Mouse (Mus musculus) heart, embryonic 16.5 days (tissue): ENCODE data around the gene Fam214a. TPM values are rescaled to one million over a fixed set of nuclear protein-coding genes. Genes with fewer than 3 reads are reported as not detected.

Source experiments
- ATAC-seq: fragments of 200-750 bp; cut with Nextera tagmentation; replicated peaks from 2 replicates; pipeline ENCODE4 v1.8.0; 2017; ENCODE audit warnings: moderate number of reproducible peaks; ENCODE audit not compliant: insufficient read depth, low FRiP score; ENCODE audit errors: extremely low read depth
- H3K27ac ChIP-seq: fragments of 300-500 bp; sonication (generic); 2 replicates; pipeline ENCODE4 v1.5.1; 2014; ENCODE audit warnings: mild to moderate bottlenecking, low read length, control low read depth, moderate library complexity
- H3K27me3 ChIP-seq: fragments of 300-500 bp; sonication (generic); 2 replicates; pipeline ENCODE4 v1.6.1; 2014; ENCODE audit warnings: low read length, mixed read lengths; ENCODE audit not compliant: control insufficient read depth, insufficient read depth
- H3K36me3 ChIP-seq: fragments of 300-500 bp; sonication (generic); 2 replicates; pipeline ENCODE4 v1.6.1; 2014; ENCODE audit not compliant: control insufficient read depth, insufficient read depth
- H3K4me1 ChIP-seq: fragments of 300-500 bp; sonication (generic); 2 replicates; pipeline ENCODE4 v1.6.1; 2014; ENCODE audit warnings: low read length, mixed read lengths; ENCODE audit not compliant: control insufficient read depth, insufficient read depth
- H3K4me2 ChIP-seq: fragments of 300-500 bp; sonication (generic); 2 replicates; pipeline ENCODE4 v1.6.1; 2014; ENCODE audit warnings: low read depth, mild to moderate bottlenecking, control low read depth, low read length
- H3K4me3 ChIP-seq: fragments of 300-500 bp; sonication (generic); 2 replicates; pipeline ENCODE4 v1.5.1; 2014; ENCODE audit warnings: mild to moderate bottlenecking, control low read depth, low read length
- H3K9ac ChIP-seq: fragments of 300-500 bp; sonication (generic); 2 replicates; pipeline ENCODE4 v1.6.1; 2014; ENCODE audit warnings: low read length, control low read depth
- H3K9me3 ChIP-seq: fragments of 300-500 bp; sonication (generic); replicated peaks from 2 replicates; pipeline ENCODE4 v1.6.1; 2016; ENCODE audit warnings: low read length; ENCODE audit not compliant: control insufficient read depth
- WGBS: fragments of 180-500 bp; shearing (Covaris S2); extraction: QIAGEN DNeasy Blood & Tissue Kit; methylation state at CpG from one replicate; pipeline ENCODE4 v1.1.7; 2014; 5-methylcytosine and 5-hydroxymethylcytosine counted together
- polyA plus RNA-seq: library from polyadenylated mRNA; unstranded; fragments of >200 nt; fragmentation: Nextera tagmentation; extraction: Ambion mirVana; gene quantifications from 2 replicates; pipeline ENCODE4 v1.2.1, GENCODE M21; 2015

Gene Fam214a
- 11.3 and 11.4 TPM in 2 replicates for polyA plus RNA-seq

DNA sequence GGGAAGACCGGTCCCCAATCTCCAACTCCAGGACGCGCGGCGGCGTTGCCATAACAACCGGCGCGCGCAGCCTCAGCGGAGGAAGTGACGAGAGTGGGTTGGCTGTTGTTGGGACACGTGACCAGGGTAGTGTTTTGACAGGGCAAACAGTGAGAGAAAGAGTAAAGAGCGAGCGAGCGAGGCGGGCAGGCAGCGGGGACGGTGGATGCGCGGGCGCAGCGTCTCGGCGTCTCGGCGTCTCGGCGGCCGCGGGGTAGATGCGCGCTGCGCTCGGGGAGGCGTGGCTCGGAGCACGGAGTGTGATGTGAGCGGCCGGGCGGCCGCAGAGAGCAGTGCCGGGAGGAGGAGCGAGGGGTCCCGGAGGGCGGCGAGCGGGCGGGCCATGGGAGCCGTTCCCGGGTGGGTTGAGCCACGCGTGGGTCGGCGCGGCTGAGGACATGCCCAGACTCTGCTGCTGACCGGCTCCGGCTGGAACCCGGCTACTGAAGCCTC, at the start of gene Fam214a:
TSS of gene Fam214a (plus strand) at position 129 of the 492 bp plus-strand sequence.
- Histone ChIP-seq H3K27me3 (no peaks in the 10 kb centered on the region), H3K4me1 (peaks cover 15% of the 10 kb centered on the region), H3K36me3 (peaks cover 3% of the 10 kb centered on the region), H3K4me3 (peak within 1 kb of the TSS; percentile 96), H3K27ac (peak within 1 kb of the TSS; percentile 97), H3K9ac (peak within 1 kb of the TSS; percentile 94), H3K9me3 (peaks cover 2% of the 10 kb centered on the region; the same call in 1 of the 2 replicates), H3K4me2 (peak within 1 kb of the TSS; percentile 87)
- under 1% methylated on average over 39 of the region's 59 CpGs for WGBS
- peak; percentile 92 for ATAC-seq

DNA sequence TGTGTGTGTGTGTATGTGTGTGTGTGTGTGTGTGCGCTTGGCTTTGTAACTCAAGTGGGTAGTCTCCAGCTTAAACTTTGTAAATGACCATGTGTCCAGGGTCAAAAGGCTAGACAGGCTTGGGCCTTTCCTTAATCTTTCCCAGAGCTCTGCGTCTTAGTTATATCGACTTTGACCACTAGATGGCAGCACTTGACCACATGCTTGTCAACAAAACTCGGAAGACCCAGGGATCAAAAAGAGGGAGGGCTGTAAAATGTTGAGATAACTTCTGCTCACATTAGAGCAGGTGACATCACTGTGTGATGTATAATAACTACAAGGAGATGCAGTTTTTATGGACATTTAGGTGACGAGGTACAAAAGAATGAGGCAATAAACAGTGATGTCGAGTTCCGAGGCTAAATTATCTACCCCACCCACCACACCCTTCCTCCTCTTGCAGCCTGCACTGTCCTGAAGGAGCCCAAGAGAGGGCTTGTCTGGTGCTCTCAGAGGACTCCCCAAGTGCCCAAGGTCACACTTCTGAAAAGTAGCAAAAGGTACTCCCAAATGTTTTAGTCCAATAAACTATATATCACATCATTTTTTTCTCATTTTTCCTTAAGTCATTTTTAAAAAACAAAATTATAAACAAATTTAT, 47.7 kb upstream of the Fam214a start:
- Histone ChIP-seq H3K4me3 (no peak overlapping the region), H3K4me2 (no peak overlapping the region), H3K9me3 (no peaks in the 10 kb centered on the region), H3K36me3 (no peaks in the 10 kb centered on the region), H3K27ac (no peak overlapping the region), H3K27me3 (no peaks in the 10 kb centered on the region), H3K9ac (no peak overlapping the region), H3K4me1 (peaks cover 7% of the 10 kb centered on the region; the same call in 1 of the 2 replicates)
- no peak for ATAC-seq
- 9% methylated on average over 7 of the region's 7 CpGs for WGBS

DNA sequence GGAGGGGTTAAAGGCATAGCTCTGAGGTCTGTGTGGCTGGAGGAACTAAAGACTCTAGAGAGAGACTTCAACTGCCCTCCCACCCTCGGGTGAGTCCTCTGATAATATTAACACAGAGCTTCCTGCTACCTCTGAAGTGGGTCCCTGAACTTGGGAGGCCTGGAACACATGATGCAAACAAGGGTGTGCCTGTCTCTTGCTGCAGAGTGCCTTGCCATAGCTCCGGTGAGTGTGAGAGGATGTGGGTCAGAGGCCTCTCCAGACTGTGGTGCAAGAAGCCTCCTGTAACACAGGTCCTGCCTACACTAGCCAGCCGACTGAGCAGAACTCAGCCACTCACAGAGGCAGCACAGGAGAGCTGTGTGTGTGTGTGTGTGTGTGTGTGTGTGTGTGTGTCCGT, 45.7 kb upstream of the Fam214a start:
- Histone ChIP-seq H3K9me3 (no peaks in the 10 kb centered on the region), H3K4me2 (no peak overlapping the region), H3K4me1 (peaks cover 11% of the 10 kb centered on the region), H3K27me3 (no peaks in the 10 kb centered on the region), H3K4me3 (no peak overlapping the region), H3K36me3 (no peaks in the 10 kb centered on the region), H3K9ac (no peak overlapping the region), H3K27ac (no peak overlapping the region)
- no peak for ATAC-seq
- WGBS, result 23% methylated on average over 4 of the region's 4 CpGs

DNA sequence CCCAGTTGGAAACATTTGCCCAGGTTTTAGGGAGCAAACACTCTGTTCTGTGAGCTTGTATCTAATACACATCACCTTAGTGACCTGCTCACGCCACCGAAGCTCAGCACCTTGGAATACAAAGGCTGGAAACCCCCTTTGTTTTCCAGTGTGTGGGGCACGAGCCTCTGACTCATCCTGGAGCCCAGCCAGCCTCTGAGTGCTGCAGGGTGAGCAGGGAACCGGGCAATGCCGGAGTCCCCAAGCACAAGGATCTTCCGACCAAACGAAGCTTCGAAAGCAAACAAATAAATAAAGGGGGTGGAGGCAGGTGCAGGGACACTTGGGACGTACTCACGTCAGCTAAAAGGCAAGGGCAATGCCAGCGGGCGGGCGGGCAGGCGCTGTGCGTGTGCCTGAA, 43.4 kb upstream of the Fam214a start:
- Histone ChIP-seq H3K4me2 (peak overlapping the region; percentile 38; the same call in 1 of the 2 replicates), H3K27ac (peak overlapping the region; percentile 25), H3K9me3 (no peaks in the 10 kb centered on the region), H3K4me1 (peaks cover 14% of the 10 kb centered on the region), H3K27me3 (no peaks in the 10 kb centered on the region), H3K4me3 (no peak overlapping the region), H3K9ac (peak overlapping the region; percentile 51), H3K36me3 (no peaks in the 10 kb centered on the region)
- WGBS, result 43% methylated on average over 15 of the region's 15 CpGs
- peak; percentile 74 for ATAC-seq

DNA sequence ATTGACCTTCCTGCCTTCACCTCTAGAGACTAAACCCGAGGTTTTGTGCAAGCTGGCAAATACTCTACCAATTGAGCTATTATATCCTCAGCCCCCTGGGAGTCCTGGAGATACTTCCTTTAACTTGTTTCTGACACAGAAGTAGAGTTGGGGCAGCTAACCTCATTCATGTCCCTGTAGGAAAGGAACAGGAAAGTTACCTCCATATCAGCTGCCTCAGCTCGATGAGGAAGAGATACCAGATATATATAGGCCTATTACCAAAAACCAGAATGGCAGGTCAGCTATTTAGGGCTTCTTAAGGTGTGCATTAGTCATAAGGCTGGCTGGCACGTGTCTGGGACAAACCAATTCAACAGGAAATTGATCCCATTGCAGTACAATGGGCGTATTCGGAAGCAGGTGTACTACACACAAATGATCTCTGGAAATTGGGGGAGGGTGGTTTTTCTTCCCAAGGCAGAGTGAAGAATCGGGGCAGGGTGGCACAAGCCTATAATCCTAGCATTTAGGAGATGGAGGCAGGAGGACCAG, 42.4 kb upstream of the Fam214a start:
- peaks cover 14% of the 10 kb centered on the region for H3K4me1 ChIP-seq
- H3K36me3 ChIP-seq, result no peaks in the 10 kb centered on the region
- no peak overlapping the region for H3K9ac ChIP-seq
- no peak overlapping the region for H3K4me2 ChIP-seq
- no peak for ATAC-seq
- H3K27me3 ChIP-seq, result no peaks in the 10 kb centered on the region
- H3K4me3 ChIP-seq, result no peak overlapping the region
- no peaks in the 10 kb centered on the region for H3K9me3 ChIP-seq
- no peak overlapping the region for H3K27ac ChIP-seq
- 76% methylated on average over 6 of the region's 6 CpGs for WGBS

DNA sequence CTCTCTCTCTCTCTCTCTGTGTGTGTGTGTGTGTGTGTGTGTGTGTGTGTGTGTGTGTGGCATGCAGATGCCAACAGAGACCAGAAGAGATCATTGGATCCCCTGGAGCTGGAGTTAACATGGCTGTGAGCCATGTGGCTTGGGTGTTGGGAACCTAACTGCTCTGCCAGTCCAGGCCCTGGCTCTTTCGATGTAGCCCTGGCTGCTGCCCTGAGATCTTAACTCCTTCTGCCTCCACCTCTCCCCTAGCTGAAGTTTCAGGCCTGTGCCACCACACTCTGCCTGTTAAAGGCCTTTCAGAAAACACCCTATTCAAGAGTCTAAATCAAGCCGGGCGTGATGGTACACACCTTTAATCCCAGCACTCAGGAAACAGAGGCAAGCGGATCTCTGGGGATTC, 41.3 kb upstream of the Fam214a start:
- no peak overlapping the region for H3K27ac ChIP-seq
- 67% methylated on average over 4 of the region's 4 CpGs for WGBS
- H3K4me3 ChIP-seq, result no peak overlapping the region
- no peak for ATAC-seq
- no peak overlapping the region for H3K4me2 ChIP-seq
- H3K27me3 ChIP-seq, result no peaks in the 10 kb centered on the region
- no peak overlapping the region for H3K9ac ChIP-seq
- H3K9me3 ChIP-seq, result no peaks in the 10 kb centered on the region
- H3K4me1 ChIP-seq, result peaks cover 14% of the 10 kb centered on the region
- H3K36me3 ChIP-seq, result no peaks in the 10 kb centered on the region

DNA sequence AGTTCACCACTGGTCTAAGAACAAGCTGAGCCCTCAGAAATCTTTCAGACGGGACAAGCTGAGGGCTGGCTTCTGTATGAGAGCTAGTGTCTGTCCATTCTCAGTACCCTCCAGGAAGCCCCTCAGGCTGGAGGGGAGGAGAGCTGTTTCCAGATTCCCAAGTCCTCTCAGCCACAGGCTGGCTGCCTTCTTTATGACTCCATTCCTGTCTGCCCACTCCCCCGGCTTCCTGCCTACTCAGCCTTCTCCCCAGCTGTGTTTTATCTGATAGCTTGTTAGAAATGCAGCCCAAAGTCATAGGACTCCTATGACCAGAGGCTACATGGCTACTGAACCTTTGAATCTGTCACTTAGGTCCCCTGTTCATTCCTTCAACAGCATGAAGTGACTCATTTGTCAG, 40.8 kb upstream of the Fam214a start:
- Histone ChIP-seq H3K4me1 (peaks cover 14% of the 10 kb centered on the region), H3K4me3 (no peak overlapping the region), H3K9me3 (no peaks in the 10 kb centered on the region), H3K9ac (no peak overlapping the region), H3K4me2 (no peak overlapping the region), H3K27ac (no peak overlapping the region), H3K36me3 (no peaks in the 10 kb centered on the region), H3K27me3 (no peaks in the 10 kb centered on the region)
- ATAC-seq, result no peak
- WGBS, result 49% methylated on average over 2 of the region's 2 CpGs

DNA sequence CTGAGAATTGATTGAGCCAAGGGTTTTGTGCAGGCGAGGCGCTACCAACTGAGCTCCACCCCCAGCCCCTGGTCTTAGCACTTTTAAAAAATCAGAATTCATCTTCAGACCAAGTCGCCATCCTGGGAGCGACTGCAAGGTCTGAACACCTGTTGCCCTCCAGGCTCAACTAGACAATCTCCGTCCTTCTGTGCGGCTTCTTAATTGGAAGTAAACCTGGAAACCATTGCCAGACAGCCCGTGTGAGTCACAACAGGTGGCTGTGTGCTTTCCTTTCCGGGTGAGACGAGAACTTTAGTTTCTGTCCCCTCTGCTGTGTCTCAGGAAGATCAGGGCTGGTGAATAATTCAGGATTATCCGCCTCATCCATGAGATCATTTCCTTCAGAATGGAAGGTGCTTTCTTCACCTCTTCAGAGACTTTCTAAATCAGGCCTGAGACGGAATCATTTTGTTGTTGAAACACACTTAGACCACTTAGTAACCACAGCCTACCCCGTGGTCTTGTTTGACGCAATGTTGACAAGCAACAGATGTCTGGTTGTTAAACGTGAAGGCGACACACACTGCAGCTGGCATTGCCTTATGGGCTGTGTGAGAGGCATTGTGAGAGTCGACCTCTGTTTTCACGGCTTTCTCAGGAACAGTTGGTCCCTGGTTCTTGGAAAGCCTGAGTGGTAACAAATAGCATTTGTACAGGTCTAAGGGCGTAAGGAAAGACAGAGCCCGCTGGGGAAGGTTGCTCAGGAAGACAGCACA, 39.9 kb upstream of the Fam214a start:
- H3K27ac ChIP-seq, result no peak overlapping the region
- H3K4me2 ChIP-seq, result no peak overlapping the region
- no peak overlapping the region for H3K4me3 ChIP-seq
- WGBS, result 49% methylated on average over 19 of the region's 19 CpGs
- ATAC-seq, result no peak
- peaks cover 14% of the 10 kb centered on the region for H3K4me1 ChIP-seq
- H3K36me3 ChIP-seq, result no peaks in the 10 kb centered on the region
- H3K9me3 ChIP-seq, result peaks cover 5% of the 10 kb centered on the region; the same call in 1 of the 2 replicates
- H3K9ac ChIP-seq, result no peak overlapping the region
- H3K27me3 ChIP-seq, result no peaks in the 10 kb centered on the region

DNA sequence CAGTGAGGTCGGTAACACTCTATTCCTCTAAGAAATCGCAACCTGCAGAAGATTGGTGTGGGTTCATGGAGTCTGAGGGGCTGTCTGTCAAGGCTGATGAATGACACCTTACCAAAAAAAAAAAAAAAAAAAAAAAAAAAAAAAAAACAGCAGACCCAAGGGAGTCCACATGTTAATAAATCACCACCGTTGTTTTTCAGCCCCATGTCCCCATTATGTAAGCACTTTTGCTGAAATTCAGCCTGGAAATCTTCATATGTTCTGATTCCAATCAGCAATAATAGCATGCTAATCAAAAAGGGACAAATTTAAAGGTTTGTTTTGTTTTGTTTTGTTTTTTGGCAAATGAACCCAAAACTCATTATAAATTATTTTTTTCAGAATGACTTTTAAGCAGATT, 37.1 kb upstream of the Fam214a start:
- no peak overlapping the region for H3K4me2 ChIP-seq
- H3K36me3 ChIP-seq, result no peaks in the 10 kb centered on the region
- no peak overlapping the region for H3K4me3 ChIP-seq
- H3K9ac ChIP-seq, result no peak overlapping the region
- 76% methylated on average over 3 of the region's 3 CpGs for WGBS
- ATAC-seq, result no peak
- H3K9me3 ChIP-seq, result peaks cover 5% of the 10 kb centered on the region; the same call in 1 of the 2 replicates
- H3K4me1 ChIP-seq, result peaks cover 5% of the 10 kb centered on the region
- H3K27ac ChIP-seq, result no peak overlapping the region
- no peaks in the 10 kb centered on the region for H3K27me3 ChIP-seq
